Mouse (Mus musculus) heart, postnatal 4 days (tissue): Measurements from ENCODE around the gene Otoa. TPM values are rescaled to one million over a fixed set of nuclear protein-coding genes. Genes with fewer than 3 reads are reported as not detected.

Experiments
- total RNA-seq, 2 experiments: library from RNA; stranded (reverse); gene quantifications; 2 replicates each; pipeline ENCODE4 v1.2.3; 2021

Gene Otoa
- total RNA-seq, 2 experiments from 2014 or later, result 5.0 to 5.5 TPM

Other genes with a start within 250 kb of the Otoa start
- gene Eef2k, start 238.8 kb upstream of the Otoa start, total RNA-seq, result 10 to 100 TPM; 36.9 to 38.0 TPM
- 10 to 100 TPM; 18.0 to 18.7 TPM for gene Polr3e, start 163.9 kb upstream of the Otoa start, total RNA-seq
- gene Cdr2, start 99.3 kb upstream of the Otoa start, total RNA-seq, result 10 to 100 TPM; 20.7 to 29.2 TPM
- gene Mfsd13b, start 99.1 kb upstream of the Otoa start, total RNA-seq, result not detected
- gene Mettl9, start 47.2 kb upstream of the Otoa start, total RNA-seq, result 100 to 1,000 TPM; 127 TPM
- gene Igsf6, start 7.1 kb upstream of the Otoa start, total RNA-seq, result under 1 TPM; 0.48 to 0.81 TPM